Mouse (Mus musculus) small intestine, adult 2 months (tissue): Measurements from ENCODE around the gene Wwox. TPM values are rescaled to one million over a fixed set of nuclear protein-coding genes. Genes with fewer than 3 reads are reported as not detected.
A peak's percentile ranks its signal among the peaks of the same experiment; 100 is the strongest.

ENCODE experiments used
- H3K27ac ChIP-seq: fragments of 200-500 bp; 2 replicates; pipeline ENCODE4 v1.5.1; 2012; ENCODE audit warnings: low read depth, low read length, control low read depth, inconsistent platforms; ENCODE audit not compliant: insufficient read depth
- H3K27me3 ChIP-seq: fragments of 200-500 bp; 2 replicates; pipeline ENCODE4 v1.6.1; 2012; ENCODE audit warnings: mild to moderate bottlenecking, moderate library complexity, low read length, inconsistent platforms; ENCODE audit not compliant: control insufficient read depth, insufficient read depth
- H3K36me3 ChIP-seq: fragments of 200-500 bp; 2 replicates; pipeline ENCODE4 v1.6.1; 2012; ENCODE audit warnings: mild to moderate bottlenecking, low read length, control low read depth, inconsistent platforms; ENCODE audit not compliant: control insufficient read depth, insufficient read depth
- H3K4me1 ChIP-seq: fragments of 200-500 bp; 2 replicates; pipeline ENCODE4 v1.6.1; 2012; ENCODE audit warnings: low read length, inconsistent platforms, mixed read lengths; ENCODE audit not compliant: control insufficient read depth, insufficient read depth, insufficient read length
- H3K4me3 ChIP-seq: fragments of 200-500 bp; 2 replicates; pipeline ENCODE4 v1.5.1; 2012; ENCODE audit warnings: low read depth, mild to moderate bottlenecking, control low read depth, inconsistent platforms, low read length, moderate library complexity
- CTCF ChIP-seq: fragments of 200-500 bp; IDR thresholded peaks from 2 replicates; pipeline ENCODE4 v1.5.1; 2012; ENCODE audit warnings: low read depth, mild to moderate bottlenecking, control low read depth, inconsistent platforms, low read length, moderate library complexity, mixed read lengths; ENCODE audit not compliant: insufficient replicate concordance, insufficient read length; ENCODE audit errors: extremely low read depth
- POLR2A ChIP-seq: fragments of 200-500 bp; IDR thresholded peaks from 2 replicates; pipeline ENCODE4 v1.6.1; 2012; ENCODE audit warnings: low read depth, mild to moderate bottlenecking, control low read depth, inconsistent platforms, low read length, moderate library complexity
- WGBS: fragments of 180-500 bp; shearing (Covaris S2); methylation state at CpG from one replicate; pipeline ENCODE4 v1.1.7; 2018; 5-methylcytosine and 5-hydroxymethylcytosine counted together
- polyA plus RNA-seq: library from polyadenylated mRNA; depleted of rRNA; stranded (reverse); fragments of >200 nt; gene quantifications from 2 replicates; pipeline ENCODE4 v1.2.3, GENCODE M21; 2012

Gene Wwox
- polyA plus RNA-seq, 1 experiment: 6.0 TPM

GRCm38 (mm10) chr8:115095548-115095947 is 656.1 kb downstream of the Wwox start:
- no peaks in the 10 kb centered on the region for H3K36me3 ChIP-seq
- peak; percentile 68; the same call in 1 of the 2 replicates for TF ChIP-seq CTCF
- TF ChIP-seq POLR2A: no peak
- no peaks in the 10 kb centered on the region; the same call in 1 of the 2 replicates for H3K4me1 ChIP-seq
- no peak overlapping the region for H3K27ac ChIP-seq
- H3K27me3 ChIP-seq: no peaks in the 10 kb centered on the region
- 80% methylated on average over 4 of the region's 4 CpGs for WGBS
- H3K4me3 ChIP-seq: no peak overlapping the region

GRCm38 (mm10) chr8:115097988-115098562 is 658.6 kb downstream of the Wwox start:
- Histone ChIP-seq H3K27ac (no peak overlapping the region), H3K36me3 (no peaks in the 10 kb centered on the region), H3K27me3 (no peaks in the 10 kb centered on the region), H3K4me3 (no peak overlapping the region), H3K4me1 (no peaks in the 10 kb centered on the region; the same call in 1 of the 2 replicates)
- 64% methylated on average over 9 of the region's 9 CpGs for WGBS
- no peak for TF ChIP-seq CTCF

- Histone ChIP-seq H3K27me3 (no peaks in the 10 kb centered on the region), H3K4me3 (no peak overlapping the region), H3K36me3 (no peaks in the 10 kb centered on the region), H3K4me1 (no peaks in the 10 kb centered on the region; the same call in 1 of the 2 replicates), H3K27ac (no peak overlapping the region)
- WGBS: 81% methylated on average over 3 of the region's 3 CpGs
- TF ChIP-seq CTCF (no peak), POLR2A (no peak)
These were observed 669.9 kb downstream of the Wwox start for GRCm38 (mm10) chr8:115109309-115109708.

- WGBS: 73% methylated on average over 9 of the region's 9 CpGs
- H3K27me3 ChIP-seq: no peaks in the 10 kb centered on the region
- TF ChIP-seq POLR2A: no peak
- no peak for TF ChIP-seq CTCF
- H3K36me3 ChIP-seq: no peaks in the 10 kb centered on the region
- no peaks in the 10 kb centered on the region; the same call in 1 of the 2 replicates for H3K4me1 ChIP-seq
- no peak overlapping the region for H3K27ac ChIP-seq
- no peak overlapping the region for H3K4me3 ChIP-seq
These were observed 671.0 kb downstream of the Wwox start for GRCm38 (mm10) chr8:115110423-115110822.

- H3K27me3 ChIP-seq: no peaks in the 10 kb centered on the region
- no peaks in the 10 kb centered on the region for H3K36me3 ChIP-seq
- no peak overlapping the region for H3K27ac ChIP-seq
- 86% methylated on average over 2 of the region's 2 CpGs for WGBS
- no peak for TF ChIP-seq CTCF
- no peak for TF ChIP-seq POLR2A
- H3K4me3 ChIP-seq: no peak overlapping the region
- no peaks in the 10 kb centered on the region; the same call in 1 of the 2 replicates for H3K4me1 ChIP-seq
These were observed 672.6 kb downstream of the Wwox start for GRCm38 (mm10) chr8:115112062-115112461.

- TF ChIP-seq POLR2A (no peak), CTCF (no peak)
- Histone ChIP-seq H3K27me3 (no peaks in the 10 kb centered on the region), H3K4me3 (no peak overlapping the region), H3K27ac (no peak overlapping the region), H3K4me1 (no peaks in the 10 kb centered on the region; the same call in 1 of the 2 replicates), H3K36me3 (no peaks in the 10 kb centered on the region)
- WGBS: 54% methylated on average over 6 of the region's 6 CpGs
These were observed 675.0 kb downstream of the Wwox start for GRCm38 (mm10) chr8:115114498-115114897.

- WGBS: 85% methylated on average over 7 of the region's 7 CpGs
- no peak for TF ChIP-seq CTCF
- TF ChIP-seq POLR2A: no peak
- Histone ChIP-seq H3K27ac (no peak overlapping the region), H3K4me1 (no peaks in the 10 kb centered on the region), H3K36me3 (no peaks in the 10 kb centered on the region), H3K27me3 (no peaks in the 10 kb centered on the region), H3K4me3 (no peak overlapping the region)
These were observed 686.6 kb downstream of the Wwox start for GRCm38 (mm10) chr8:115126081-115126480.
